Comparison of ENCODE assay signal across 9 mouse cellular contexts in the genomic region with DNA sequence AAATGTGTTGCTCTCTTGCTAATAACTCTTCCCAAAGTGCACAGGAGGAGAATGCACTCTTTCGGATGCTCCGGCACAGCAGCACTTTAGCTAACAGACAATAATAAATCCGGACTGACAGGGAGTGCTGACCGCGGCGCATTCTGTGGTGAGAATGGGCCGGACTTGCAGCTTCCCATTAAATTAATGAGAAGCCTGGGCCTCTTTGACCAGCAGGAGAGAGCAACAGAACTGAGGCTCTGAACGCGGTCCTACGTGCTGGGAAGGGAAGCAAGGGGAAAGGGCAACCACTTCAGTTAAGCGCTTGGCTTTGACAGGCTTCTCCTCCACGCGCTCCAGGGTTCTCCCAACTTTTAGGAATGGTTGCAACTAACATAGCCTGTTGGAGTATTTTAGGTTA.
A peak's percentile ranks its signal among the peaks of the same experiment; 100 is the strongest.
DNase-seq lines count a peak whose midpoint lies in the region; ATAC-seq and TF ChIP-seq lines count a peak whose summit lies in the region.
"Had no signal": no experiment of that assay in that cellular context is flagged by ENCODE, and none has a peak within 500 bp of the region (broad histone marks: within the 10 kb centered on the region; RNA-seq: fewer than 3 reads in every experiment).

No protein-coding gene starts in this region.

- H3K9ac ChIP-seq in heart, embryonic 12.5 days: no peak overlapping the region
- no peak overlapping the region for H3K9ac ChIP-seq in embryonic facial prominence, embryonic 13.5 days
- no peak overlapping the region for H3K9ac ChIP-seq in midbrain, postnatal 0 days (replicated peaks; ENCODE audit: low read length, poor library complexity, severe bottlenecking)

- H3K27me3 ChIP-seq in heart, embryonic 12.5 days (replicated peaks): no peaks in the 10 kb centered on the region
- H3K27me3 ChIP-seq in embryonic facial prominence, embryonic 13.5 days: 0 out of 2 replicates have a peak, but pooled peaks cover 2% of the 10 kb centered on the region
- no peaks in the 10 kb centered on the region for H3K27me3 ChIP-seq in midbrain, postnatal 0 days (ENCODE audit: insufficient read depth, low read length)

- H3K4me2 ChIP-seq in heart, embryonic 12.5 days: peak overlapping the region; percentile 40
- peak overlapping the region; percentile 27; the same call in 1 of the 2 replicates for H3K4me2 ChIP-seq in embryonic facial prominence, embryonic 13.5 days
- H3K4me2 ChIP-seq in midbrain, postnatal 0 days (ENCODE audit: low read depth, low read length, poor library complexity, severe bottlenecking): peak overlapping the region; percentile 29

- no peak for TF ChIP-seq CTCF in midbrain, postnatal 0 days (IDR thresholded peaks at IDR 0.05)

- H3K4me1 ChIP-seq in heart, embryonic 12.5 days (replicated peaks): no peaks in the 10 kb centered on the region
- H3K4me1 ChIP-seq in embryonic facial prominence, embryonic 13.5 days: peaks cover 3% of the 10 kb centered on the region; the same call in 1 of the 2 replicates
- H3K4me1 ChIP-seq in midbrain, postnatal 0 days (ENCODE audit: insufficient read depth, low read length): no peaks in the 10 kb centered on the region

- no peak overlapping the region for H3K4me3 ChIP-seq in heart, embryonic 12.5 days
- H3K4me3 ChIP-seq in embryonic facial prominence, embryonic 13.5 days: no peak overlapping the region
- no peak overlapping the region for H3K4me3 ChIP-seq in midbrain, postnatal 0 days (ENCODE audit: low read depth, low read length)

- no peak overlapping the region for H3K27ac ChIP-seq in heart, embryonic 12.5 days (ENCODE audit: poor library complexity, severe bottlenecking)
- no peak overlapping the region for H3K27ac ChIP-seq in embryonic facial prominence, embryonic 13.5 days
- no peak overlapping the region for H3K27ac ChIP-seq in midbrain, postnatal 0 days (ENCODE audit: low read depth, low read length)
- H3K27ac ChIP-seq: macrophage had no signal

- no peaks in the 10 kb centered on the region for H3K9me3 ChIP-seq in heart, embryonic 12.5 days (replicated peaks)
- no peaks in the 10 kb centered on the region for H3K9me3 ChIP-seq in embryonic facial prominence, embryonic 13.5 days
- H3K9me3 ChIP-seq in midbrain, postnatal 0 days (ENCODE audit: low read length): no peaks in the 10 kb centered on the region

- H3K36me3 ChIP-seq in heart, embryonic 12.5 days: no peaks in the 10 kb centered on the region
- H3K36me3 ChIP-seq in embryonic facial prominence, embryonic 13.5 days: no peaks in the 10 kb centered on the region
- no peaks in the 10 kb centered on the region for H3K36me3 ChIP-seq in midbrain, postnatal 0 days (ENCODE audit: insufficient read depth, low read length)

- no peak for DNase-seq in heart, adult 11 months
- DNase-seq in kidney, adult 8-10 months: peak; percentile 53 to 55
- DNase-seq in midbrain, postnatal 0 days (ENCODE audit: low spot score): peak; percentile 9
- DNase-seq in thymus, adult 18-20 months: no peak
- DNase-seq in spleen, postnatal 10 days (ENCODE audit: low spot score in 2 of 2): no peak
- DNase-seq in MN1 (ENCODE audit: low spot score): no peak

- no peak for ATAC-seq in heart, embryonic 12.5 days (ENCODE audit: insufficient number of reproducible peaks, low FRiP score)
- no peak for ATAC-seq in embryonic facial prominence, embryonic 13.5 days (ENCODE audit: insufficient number of reproducible peaks, insufficient read depth, low FRiP score, low TSS enrichment, low read depth)
- ATAC-seq in midbrain, postnatal 0 days (ENCODE audit: low FRiP score): no peak

- 46% methylated on average over 13 of the region's 13 CpGs for WGBS in heart, embryonic 12.5 days
- WGBS in embryonic facial prominence, embryonic 13.5 days: 43% methylated on average over 13 of the region's 13 CpGs
- WGBS in midbrain, postnatal 0 days: 22% methylated on average over 13 of the region's 13 CpGs

Comparison
In these comparisons a context has a peak if more than half of its experiments do, and no peak if none do; other contexts are left out.
1. DNase-seq: peak in kidney, adult 8-10 months (2 of 2) and midbrain, postnatal 0 days (single experiment); none in heart, adult 11 months (single experiment), thymus, adult 18-20 months (0 of 2), spleen, postnatal 10 days (0 of 2) and MN1 (single experiment).
2. Peak in every context shown above with its lines, with median percentiles within 50 percentile points of each other: H3K4me2 ChIP-seq.